Mouse (Mus musculus) regulatory T cell (primary cell): ENCODE data around the gene Nfkbia.

ENCODE experiments used
- in situ Hi-C: fragments of 300-600 bp; cut with MboI, MseI; formaldehyde crosslinking; loops from one replicate; pipeline ENCODE4 v1.15.1; 2025; ENCODE audit warnings: high pct_unique_total_duplicates

Nfkbia gene

GRCm38 (mm10) chr12:55492184-55492898 is at the start of gene Nfkbia:
Gene Nfkbia, minus strand, starts transcription at chr12:55492647.
- in situ Hi-C loops, result loop anchor here (5.0 kb wide), 1 partner anchor 95 kb away; no protein-coding TSS in a partner anchor

- in situ Hi-C loops, result no loop called here
Measured at GRCm38 (mm10) chr12:55539157-55539556, 46.7 kb upstream of the Nfkbia start.

GRCm38 (mm10) chr12:55538328-55538971 is 46.0 kb upstream of the Nfkbia start:
- in situ Hi-C loops, result no loop called here

- in situ Hi-C loops, result no loop called here
Measured at GRCm38 (mm10) chr12:55537742-55538141, 45.3 kb upstream of the Nfkbia start.

GRCm38 (mm10) chr12:55536537-55537135 is 44.2 kb upstream of the Nfkbia start:
- in situ Hi-C loops, result no loop called here

- in situ Hi-C loops, result no loop called here
Measured at GRCm38 (mm10) chr12:55526983-55527752, 34.7 kb upstream of the Nfkbia start.

GRCm38 (mm10) chr12:55518061-55518738 is 25.8 kb upstream of the Nfkbia start:
- in situ Hi-C loops, result no loop called here

- in situ Hi-C loops, result loop anchor here (5.0 kb wide), 1 partner anchor 192 kb away; no protein-coding TSS in a partner anchor
Measured at GRCm38 (mm10) chr12:55508817-55509216, 16.4 kb upstream of the Nfkbia start.

GRCm38 (mm10) chr12:55507332-55507935 is 15.0 kb upstream of the Nfkbia start:
- in situ Hi-C loops, result loop anchor here (5.0 kb wide), 1 partner anchor 190 kb away; no protein-coding TSS in a partner anchor

- in situ Hi-C loops, result loop anchor here (5.0 kb wide), 1 partner anchor 189 kb away; no protein-coding TSS in a partner anchor
Measured at GRCm38 (mm10) chr12:55506029-55506330, 13.5 kb upstream of the Nfkbia start.

- in situ Hi-C loops, result loop anchor here (5.0 kb wide), 1 partner anchor 188 kb away; no protein-coding TSS in a partner anchor
Measured at GRCm38 (mm10) chr12:55505314-55506028, 13.0 kb upstream of the Nfkbia start.

GRCm38 (mm10) chr12:55499031-55499430 is 6.6 kb upstream of the Nfkbia start:
- in situ Hi-C loops, result no loop called here

- in situ Hi-C loops, result no loop called here
Measured at GRCm38 (mm10) chr12:55497737-55498136, 5.3 kb upstream of the Nfkbia start.

GRCm38 (mm10) chr12:55495902-55496605 is 3.6 kb upstream of the Nfkbia start:
- in situ Hi-C loops, result no loop called here

GRCm38 (mm10) chr12:55495114-55495901 is 2.9 kb upstream of the Nfkbia start:
- in situ Hi-C loops, result no loop called here

- in situ Hi-C loops, result loop anchor here (5.0 kb wide), 1 partner anchor 96 kb away; no protein-coding TSS in a partner anchor
Measured at GRCm38 (mm10) chr12:55493381-55493780, 934 bp upstream of the Nfkbia start.

- in situ Hi-C loops, result loop anchor here (5.0 kb wide), 1 partner anchor 96 kb away; no protein-coding TSS in a partner anchor
Measured at GRCm38 (mm10) chr12:55492941-55493340, 494 bp upstream of the Nfkbia start.

- in situ Hi-C loops, result loop anchor here (5.0 kb wide), 1 partner anchor 94 kb away; no protein-coding TSS in a partner anchor
Measured at GRCm38 (mm10) chr12:55491516-55492183, 797 bp downstream of the Nfkbia start.
